Mouse (Mus musculus): ENCODE data around the gene Esrra. TPM values are rescaled to one million over a fixed set of nuclear protein-coding genes. Genes with fewer than 3 reads are reported as not detected.

Esrra gene
- polyA plus RNA-seq, 1 experiment from 2014 or later = 11.4 TPM

DNA sequence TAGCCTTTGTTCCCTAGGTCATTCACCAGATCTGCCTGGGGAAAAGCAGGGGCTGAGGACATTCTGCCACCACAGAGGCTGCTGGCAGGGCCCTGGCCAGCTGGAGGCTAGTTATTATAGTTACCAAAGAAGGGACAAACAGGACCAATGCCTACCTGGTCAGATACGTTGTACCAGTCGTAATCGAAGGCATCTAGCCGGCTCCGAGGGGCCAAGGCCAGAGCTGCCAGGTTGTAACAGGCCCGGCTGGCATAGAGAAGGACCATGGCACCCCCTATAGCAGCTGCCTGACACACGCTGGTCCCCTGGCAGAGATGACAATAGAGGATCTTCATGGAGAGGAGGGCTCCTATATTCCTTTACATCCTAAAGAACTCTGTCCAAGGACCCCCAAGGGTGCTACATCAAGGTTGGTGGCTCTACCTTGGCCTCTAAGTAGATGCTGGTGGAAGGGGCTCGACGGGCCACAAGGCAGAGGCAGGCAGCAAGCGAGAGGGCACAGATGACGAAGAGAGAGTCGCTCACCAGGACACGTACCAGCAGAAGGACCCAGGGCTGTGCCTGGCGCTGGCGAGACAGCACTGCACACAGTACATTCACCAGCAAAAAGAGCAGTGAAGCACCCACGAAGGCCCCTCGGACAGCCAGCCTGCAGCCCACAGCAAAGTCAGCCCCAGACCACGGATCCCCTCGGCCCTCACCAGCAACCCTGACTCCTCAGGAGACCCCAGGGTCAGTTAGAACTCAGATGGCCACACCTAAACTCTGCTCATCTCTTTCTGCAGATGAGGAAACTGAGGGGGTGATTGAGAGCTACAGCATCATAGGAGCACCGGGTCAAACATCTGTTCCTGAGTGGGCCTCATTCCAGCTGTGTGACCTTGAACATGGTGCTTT is 17.7 kb upstream of the Esrra start:
- Histone ChIP-seq H3K9ac (no peak overlapping the region), H3K4me3 (no peak overlapping the region), H3K27me3 (peaks cover 21% of the 10 kb centered on the region), H3K36me3 (no peaks in the 10 kb centered on the region), H3K9me3 (no peaks in the 10 kb centered on the region), H3K4me1 (peaks cover 27% of the 10 kb centered on the region), H3K4me2 (no peak overlapping the region), H3K27ac (no peak overlapping the region)
- 89% methylated on average over 20 of the region's 20 CpGs for WGBS
- no peak for ATAC-seq (ENCODE audit: insufficient number of reproducible peaks, low FRiP score, low TSS enrichment, low read depth)

- peaks cover 36% of the 10 kb centered on the region for H3K27me3 ChIP-seq
- peaks cover 32% of the 10 kb centered on the region for H3K4me1 ChIP-seq
- 79% methylated on average over 16 of the region's 16 CpGs for WGBS
- H3K9ac ChIP-seq = no peak overlapping the region
- no peak for ATAC-seq (ENCODE audit: insufficient number of reproducible peaks, low FRiP score, low TSS enrichment, low read depth)
- H3K36me3 ChIP-seq = no peaks in the 10 kb centered on the region
- H3K4me2 ChIP-seq = no peak overlapping the region
- no peak overlapping the region for H3K27ac ChIP-seq
- H3K4me3 ChIP-seq = no peak overlapping the region
- no peaks in the 10 kb centered on the region for H3K9me3 ChIP-seq
Observed at GRCm38 (mm10) chr19:6937541-6938465, 16.2 kb upstream of the Esrra start.

DNA sequence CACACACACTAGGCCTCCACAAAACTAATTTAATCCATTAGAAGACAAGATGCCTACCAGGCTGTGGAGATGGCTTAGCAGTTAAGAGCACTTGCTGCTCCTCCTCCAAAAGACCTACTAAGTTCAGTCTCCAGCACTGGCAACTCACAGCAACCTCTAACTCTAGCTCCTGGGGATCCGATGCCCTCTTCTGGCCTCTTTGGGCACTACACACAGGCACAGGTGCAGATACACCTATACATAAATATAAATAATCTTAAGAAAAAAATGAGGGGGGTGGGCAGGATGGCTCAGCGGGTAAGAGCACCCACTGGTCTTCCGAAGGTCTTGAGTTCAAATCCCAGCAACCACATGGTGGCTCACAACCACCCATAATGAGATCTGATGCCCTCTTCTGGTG is 14.7 kb upstream of the Esrra start:
- Histone ChIP-seq H3K4me3 (no peak overlapping the region), H3K9me3 (no peaks in the 10 kb centered on the region), H3K9ac (no peak overlapping the region), H3K27ac (no peak overlapping the region), H3K36me3 (no peaks in the 10 kb centered on the region), H3K27me3 (peaks cover 52% of the 10 kb centered on the region), H3K4me2 (no peak overlapping the region), H3K4me1 (peaks cover 29% of the 10 kb centered on the region)
- 24% methylated on average over 3 of the region's 3 CpGs for WGBS
- no peak for ATAC-seq (ENCODE audit: insufficient number of reproducible peaks, low FRiP score, low TSS enrichment, low read depth)

DNA sequence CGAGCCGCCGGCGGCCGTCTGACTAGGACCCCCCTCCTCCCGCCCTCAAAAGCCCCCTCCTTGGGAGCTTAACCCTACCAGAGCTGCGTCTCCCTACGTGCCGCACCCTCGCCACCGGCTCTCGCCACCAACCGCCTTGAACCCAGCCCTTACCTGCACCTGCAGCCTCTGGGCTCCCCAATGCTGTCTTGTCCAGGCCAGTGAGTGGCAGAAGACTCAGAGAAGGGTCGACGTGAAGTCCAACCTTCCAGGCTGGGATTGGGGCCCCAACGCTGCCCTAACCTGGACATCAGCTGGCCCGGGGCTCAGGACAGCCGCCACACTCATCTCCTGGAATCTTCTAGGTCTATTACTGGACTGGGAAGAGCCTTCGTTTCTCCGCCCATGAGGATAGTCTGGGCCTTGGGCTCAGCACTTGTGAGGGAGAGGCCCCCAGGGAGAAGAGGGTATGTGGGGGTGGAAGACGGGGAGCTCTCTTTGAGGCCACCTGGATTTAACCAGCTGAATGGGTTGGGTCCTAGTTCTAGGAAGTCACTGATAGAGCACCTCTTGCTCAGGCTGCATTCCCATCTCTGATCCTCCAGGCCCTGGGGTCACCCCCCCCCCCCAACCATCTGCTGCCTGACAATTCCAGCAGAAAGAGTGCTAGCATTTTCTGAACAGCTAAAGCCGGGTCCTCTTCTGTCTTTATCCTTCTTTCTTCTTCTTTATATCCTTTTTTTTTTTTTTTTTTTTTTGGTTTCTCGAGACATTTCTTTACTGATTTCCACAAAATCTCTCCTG is 12.8 kb upstream of the Esrra start, which contains the start of gene Kcnk4:
Kcnk4 (minus strand) TSS at position 321 of the 783 bp plus-strand sequence.
- Histone ChIP-seq H3K9me3 (no peaks in the 10 kb centered on the region), H3K4me3 (peak within 1 kb of the TSS; percentile 45), H3K36me3 (no peaks in the 10 kb centered on the region), H3K4me1 (peaks cover 16% of the 10 kb centered on the region), H3K4me2 (peak within 1 kb of the TSS; percentile 90), H3K27me3 (peaks cover 67% of the 10 kb centered on the region), H3K27ac (no peak within 1 kb of the TSS), H3K9ac (peak within 1 kb of the TSS; percentile 42)
- WGBS = 9% methylated on average over 23 of the region's 23 CpGs
- no peak for ATAC-seq (ENCODE audit: insufficient number of reproducible peaks, low FRiP score, low TSS enrichment, low read depth)

- peak overlapping the region; percentile 45 for H3K4me3 ChIP-seq
- H3K4me2 ChIP-seq = peak overlapping the region; percentile 90
- H3K36me3 ChIP-seq = no peaks in the 10 kb centered on the region
- peaks cover 74% of the 10 kb centered on the region for H3K27me3 ChIP-seq
- ATAC-seq (ENCODE audit: insufficient number of reproducible peaks, low FRiP score, low TSS enrichment, low read depth) = peak; percentile 62; the same call in 1 of the 2 replicates
- peaks cover 16% of the 10 kb centered on the region for H3K4me1 ChIP-seq
- peak overlapping the region; percentile 42 for H3K9ac ChIP-seq
- H3K27ac ChIP-seq = no peak overlapping the region
- WGBS = 4% methylated on average over 58 of the region's 58 CpGs
- no peaks in the 10 kb centered on the region for H3K9me3 ChIP-seq
Observed at GRCm38 (mm10) chr19:6933436-6934194, 12.0 kb upstream of the Esrra start.

- no peak overlapping the region for H3K9ac ChIP-seq
- 27% methylated on average over 4 of the region's 4 CpGs for WGBS
- no peak overlapping the region for H3K27ac ChIP-seq
- H3K27me3 ChIP-seq = peaks cover 79% of the 10 kb centered on the region
- H3K9me3 ChIP-seq = no peaks in the 10 kb centered on the region
- peaks cover 17% of the 10 kb centered on the region for H3K4me1 ChIP-seq
- no peaks in the 10 kb centered on the region for H3K36me3 ChIP-seq
- peak overlapping the region; percentile 45 for H3K4me3 ChIP-seq
- no peak for ATAC-seq (ENCODE audit: insufficient number of reproducible peaks, low FRiP score, low TSS enrichment, low read depth)
- 0 out of 2 replicates have a peak overlapping the region, but pooled peaks have one; percentile 90 for H3K4me2 ChIP-seq
Observed at GRCm38 (mm10) chr19:6933102-6933435, 11.5 kb upstream of the Esrra start.

DNA sequence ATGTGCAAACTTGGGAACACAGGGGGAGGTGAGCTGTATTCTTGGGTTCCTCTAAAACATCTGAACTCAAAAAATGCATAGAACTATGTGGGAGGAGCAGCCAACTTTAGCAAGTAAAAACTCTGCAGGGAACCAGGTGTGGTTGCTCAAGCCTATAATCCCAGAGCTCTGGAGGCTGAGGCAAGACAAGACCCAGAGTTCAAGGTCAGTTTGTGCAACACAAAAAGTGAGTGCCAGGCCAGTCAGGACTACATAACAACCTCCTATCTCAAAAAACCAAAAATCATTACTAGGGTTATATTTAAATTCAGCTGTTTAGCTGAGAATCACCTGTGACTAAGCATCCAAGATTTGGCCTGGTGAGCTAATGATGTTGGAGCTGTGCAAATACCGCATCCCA is 10.4 kb upstream of the Esrra start:
- H3K4me2 ChIP-seq = no peak overlapping the region
- no peaks in the 10 kb centered on the region for H3K36me3 ChIP-seq
- no peak overlapping the region for H3K9ac ChIP-seq
- H3K4me1 ChIP-seq = peaks cover 20% of the 10 kb centered on the region
- 52% methylated on average over 1 of the region's 1 CpGs for WGBS
- no peak for ATAC-seq (ENCODE audit: insufficient number of reproducible peaks, low FRiP score, low TSS enrichment, low read depth)
- no peak overlapping the region for H3K4me3 ChIP-seq
- H3K27ac ChIP-seq = no peak overlapping the region
- no peaks in the 10 kb centered on the region for H3K9me3 ChIP-seq
- peaks cover 90% of the 10 kb centered on the region for H3K27me3 ChIP-seq

- H3K27me3 ChIP-seq = peaks cover 95% of the 10 kb centered on the region
- H3K27ac ChIP-seq = no peak overlapping the region
- peaks cover 24% of the 10 kb centered on the region for H3K4me1 ChIP-seq
- 17% methylated on average over 2 of the region's 2 CpGs for WGBS
- no peak overlapping the region for H3K4me3 ChIP-seq
- no peak overlapping the region for H3K4me2 ChIP-seq
- H3K9me3 ChIP-seq = no peaks in the 10 kb centered on the region
- H3K9ac ChIP-seq = no peak overlapping the region
- no peaks in the 10 kb centered on the region for H3K36me3 ChIP-seq
- no peak for ATAC-seq (ENCODE audit: insufficient number of reproducible peaks, low FRiP score, low TSS enrichment, low read depth)
Observed at GRCm38 (mm10) chr19:6931002-6931401, 9.4 kb upstream of the Esrra start.

DNA sequence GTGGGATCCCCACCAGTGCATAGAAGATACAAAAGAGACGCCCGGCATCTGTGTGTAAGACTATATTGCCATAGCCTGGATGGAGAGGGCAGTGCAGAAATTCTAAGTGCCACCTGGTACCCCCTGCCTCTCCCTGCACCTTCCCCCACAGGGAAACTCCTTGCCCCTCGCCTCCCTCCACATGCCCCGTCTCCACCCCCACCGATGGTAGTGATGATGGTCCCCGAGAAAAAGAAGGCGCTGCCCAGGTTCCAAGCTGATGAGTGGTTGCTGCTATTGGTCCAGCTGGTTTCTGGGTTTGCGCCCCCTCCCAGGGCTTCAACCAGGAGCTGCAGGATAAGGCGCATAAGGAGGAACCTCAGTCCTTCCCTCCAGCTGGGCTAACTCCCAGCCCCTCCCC is 6.5 kb upstream of the Esrra start:
- 0 out of 2 replicates have a peak overlapping the region, but pooled peaks have one; percentile 32 for H3K4me2 ChIP-seq
- no peak overlapping the region for H3K27ac ChIP-seq
- no peaks in the 10 kb centered on the region for H3K36me3 ChIP-seq
- 13% methylated on average over 9 of the region's 9 CpGs for WGBS
- peaks cover 94% of the 10 kb centered on the region for H3K27me3 ChIP-seq
- H3K9me3 ChIP-seq = no peaks in the 10 kb centered on the region
- H3K9ac ChIP-seq = no peak overlapping the region
- peaks cover 25% of the 10 kb centered on the region for H3K4me1 ChIP-seq
- ATAC-seq (ENCODE audit: insufficient number of reproducible peaks, low FRiP score, low TSS enrichment, low read depth) = no peak
- peak overlapping the region; percentile 19 for H3K4me3 ChIP-seq

- Histone ChIP-seq H3K9ac (no peak overlapping the region), H3K27ac (peak overlapping the region; percentile 65), H3K4me1 (peaks cover 32% of the 10 kb centered on the region), H3K4me2 (peak overlapping the region; percentile 32), H3K4me3 (peak overlapping the region; percentile 19), H3K36me3 (no peaks in the 10 kb centered on the region), H3K9me3 (no peaks in the 10 kb centered on the region), H3K27me3 (peaks cover 87% of the 10 kb centered on the region)
- ATAC-seq (ENCODE audit: insufficient number of reproducible peaks, low FRiP score, low TSS enrichment, low read depth) = no peak
- 13% methylated on average over 26 of the region's 26 CpGs for WGBS
Observed at GRCm38 (mm10) chr19:6926559-6927255, 5.1 kb upstream of the Esrra start.
